Mouse (Mus musculus): ENCODE data around the gene Myo1e. TPM values are rescaled to one million over a fixed set of nuclear protein-coding genes. Genes with fewer than 3 reads are reported as not detected.

Gene Myo1e
- polyA plus RNA-seq, 1 experiment from 2014 or later: 9.0 TPM

GRCm38 (mm10) chr9:70202753-70203152 lies 4.4 kb upstream of the Myo1e start:
- Histone ChIP-seq H3K4me2 (no peak overlapping the region), H3K9me3 (no peaks in the 10 kb centered on the region), H3K4me1 (replicated peaks) (peaks cover 5% of the 10 kb centered on the region), H3K27me3 (0 out of 2 replicates have a peak, but pooled peaks cover 5% of the 10 kb centered on the region), H3K9ac (no peak overlapping the region), H3K27ac (replicated peaks) (no peak overlapping the region), H3K36me3 (no peaks in the 10 kb centered on the region), H3K4me3 (no peak overlapping the region)
- no peak for ATAC-seq (ENCODE audit: low FRiP score, low read depth)
- WGBS: 68% methylated on average over 5 of the region's 5 CpGs

- no peak for ATAC-seq (ENCODE audit: low FRiP score, low read depth)
- WGBS: 59% methylated on average over 15 of the region's 15 CpGs
These were observed 3.7 kb upstream of the Myo1e start for GRCm38 (mm10) chr9:70203267-70204076.

GRCm38 (mm10) chr9:70207981-70208521 lies 901 bp downstream of the Myo1e start:
- H3K9ac ChIP-seq: peak overlapping the region; percentile 53
- peak overlapping the region; percentile 100 for H3K4me2 ChIP-seq
- H3K4me1 ChIP-seq (replicated peaks): peaks cover 22% of the 10 kb centered on the region
- peaks cover 9% of the 10 kb centered on the region; the same call in 1 of the 2 replicates for H3K27me3 ChIP-seq
- no peaks in the 10 kb centered on the region for H3K9me3 ChIP-seq
- 0% methylated on average over 26 of the region's 26 CpGs for WGBS
- H3K27ac ChIP-seq (replicated peaks): peak overlapping the region; percentile 76
- H3K4me3 ChIP-seq: peak overlapping the region; percentile 69
- H3K36me3 ChIP-seq: no peaks in the 10 kb centered on the region
- peak; percentile 40; the same call in 1 of the 2 replicates for ATAC-seq (ENCODE audit: low FRiP score, low read depth)

More at GRCm38 (mm10) chr9:70203267-70204076, 3.7 kb upstream of the Myo1e start:
- Histone ChIP-seq H3K9me3 (no peaks in the 10 kb centered on the region), H3K9ac (no peak overlapping the region), H3K36me3 (no peaks in the 10 kb centered on the region), H3K4me2 (no peak overlapping the region), H3K27me3 (peaks cover 9% of the 10 kb centered on the region; the same call in 1 of the 2 replicates), H3K27ac (replicated peaks) (no peak overlapping the region), H3K4me1 (replicated peaks) (peaks cover 12% of the 10 kb centered on the region), H3K4me3 (no peak overlapping the region)

- 0 out of 2 replicates have a peak overlapping the region, but pooled peaks have one; percentile 76 for H3K27ac ChIP-seq (replicated peaks)
- H3K27me3 ChIP-seq: peaks cover 9% of the 10 kb centered on the region; the same call in 1 of the 2 replicates
- H3K9ac ChIP-seq: no peak overlapping the region
- H3K36me3 ChIP-seq: no peaks in the 10 kb centered on the region
- 10% methylated on average over 12 of the region's 12 CpGs for WGBS
- H3K4me3 ChIP-seq: peak overlapping the region; percentile 69
- H3K4me2 ChIP-seq: peak overlapping the region; percentile 100
- no peak for ATAC-seq (ENCODE audit: low FRiP score, low read depth)
- H3K9me3 ChIP-seq: no peaks in the 10 kb centered on the region
- H3K4me1 ChIP-seq (replicated peaks): peaks cover 22% of the 10 kb centered on the region
These were observed 1.6 kb downstream of the Myo1e start for GRCm38 (mm10) chr9:70208751-70209150.

- 75% methylated on average over 8 of the region's 8 CpGs for WGBS
- H3K36me3 ChIP-seq: no peaks in the 10 kb centered on the region
- H3K27ac ChIP-seq (replicated peaks): no peak overlapping the region
- H3K9ac ChIP-seq: no peak overlapping the region
- H3K9me3 ChIP-seq: no peaks in the 10 kb centered on the region
- peak overlapping the region; percentile 69; the same call in 1 of the 2 replicates for H3K4me3 ChIP-seq
- H3K27me3 ChIP-seq: peaks cover 9% of the 10 kb centered on the region; the same call in 1 of the 2 replicates
- peaks cover 22% of the 10 kb centered on the region for H3K4me1 ChIP-seq (replicated peaks)
- no peak for ATAC-seq (ENCODE audit: low FRiP score, low read depth)
- H3K4me2 ChIP-seq: peak overlapping the region; percentile 100
These were observed 2.3 kb downstream of the Myo1e start for GRCm38 (mm10) chr9:70209296-70210049.

GRCm38 (mm10) chr9:70211638-70212037 lies 4.5 kb downstream of the Myo1e start:
- peaks cover 22% of the 10 kb centered on the region for H3K4me1 ChIP-seq (replicated peaks)
- no peak for ATAC-seq (ENCODE audit: low FRiP score, low read depth)
- no peak overlapping the region for H3K27ac ChIP-seq (replicated peaks)
- H3K4me3 ChIP-seq: no peak overlapping the region
- WGBS: 61% methylated on average over 14 of the region's 14 CpGs
- H3K9me3 ChIP-seq: no peaks in the 10 kb centered on the region
- H3K36me3 ChIP-seq: no peaks in the 10 kb centered on the region
- peaks cover 4% of the 10 kb centered on the region; the same call in 1 of the 2 replicates for H3K27me3 ChIP-seq
- no peak overlapping the region for H3K4me2 ChIP-seq
- H3K9ac ChIP-seq: no peak overlapping the region

- Histone ChIP-seq H3K9me3 (no peaks in the 10 kb centered on the region), H3K4me2 (no peak overlapping the region), H3K4me3 (no peak overlapping the region), H3K36me3 (no peaks in the 10 kb centered on the region), H3K9ac (no peak overlapping the region), H3K27ac (replicated peaks) (no peak overlapping the region), H3K27me3 (no peaks in the 10 kb centered on the region), H3K4me1 (replicated peaks) (0 out of 2 replicates have a peak, but pooled peaks cover 3% of the 10 kb centered on the region)
- 83% methylated on average over 6 of the region's 6 CpGs for WGBS
- no peak for ATAC-seq (ENCODE audit: low FRiP score, low read depth)
These were observed 9.4 kb downstream of the Myo1e start for GRCm38 (mm10) chr9:70216517-70216916.

- ATAC-seq (ENCODE audit: low FRiP score, low read depth): no peak
- H3K27me3 ChIP-seq: no peaks in the 10 kb centered on the region
- H3K4me3 ChIP-seq: no peak overlapping the region
- no peaks in the 10 kb centered on the region for H3K4me1 ChIP-seq (replicated peaks)
- no peaks in the 10 kb centered on the region for H3K36me3 ChIP-seq
- no peak overlapping the region for H3K4me2 ChIP-seq
- H3K27ac ChIP-seq (replicated peaks): no peak overlapping the region
- 77% methylated on average over 6 of the region's 6 CpGs for WGBS
- H3K9me3 ChIP-seq: no peaks in the 10 kb centered on the region
- no peak overlapping the region for H3K9ac ChIP-seq
These were observed 12.3 kb downstream of the Myo1e start for GRCm38 (mm10) chr9:70219295-70219931.

- Histone ChIP-seq H3K4me2 (no peak overlapping the region), H3K27ac (replicated peaks) (no peak overlapping the region), H3K9ac (no peak overlapping the region), H3K9me3 (no peaks in the 10 kb centered on the region), H3K4me3 (no peak overlapping the region), H3K27me3 (no peaks in the 10 kb centered on the region), H3K36me3 (no peaks in the 10 kb centered on the region), H3K4me1 (replicated peaks) (no peaks in the 10 kb centered on the region)
- no peak for ATAC-seq (ENCODE audit: low FRiP score, low read depth)
- 76% methylated on average over 7 of the region's 7 CpGs for WGBS
These were observed 13.5 kb downstream of the Myo1e start for GRCm38 (mm10) chr9:70220461-70221170.

GRCm38 (mm10) chr9:70223142-70223541 lies 16.0 kb downstream of the Myo1e start:
- Histone ChIP-seq H3K4me1 (replicated peaks) (no peaks in the 10 kb centered on the region), H3K4me2 (no peak overlapping the region), H3K9ac (no peak overlapping the region), H3K4me3 (no peak overlapping the region), H3K36me3 (no peaks in the 10 kb centered on the region), H3K27ac (replicated peaks) (no peak overlapping the region), H3K9me3 (no peaks in the 10 kb centered on the region), H3K27me3 (no peaks in the 10 kb centered on the region)
- 87% methylated on average over 4 of the region's 4 CpGs for WGBS
- no peak for ATAC-seq (ENCODE audit: low FRiP score, low read depth)

- Histone ChIP-seq H3K27ac (replicated peaks) (no peak overlapping the region), H3K4me1 (replicated peaks) (no peaks in the 10 kb centered on the region), H3K9ac (no peak overlapping the region), H3K27me3 (no peaks in the 10 kb centered on the region), H3K9me3 (no peaks in the 10 kb centered on the region), H3K4me2 (no peak overlapping the region), H3K36me3 (no peaks in the 10 kb centered on the region), H3K4me3 (no peak overlapping the region)
- 84% methylated on average over 4 of the region's 4 CpGs for WGBS
- no peak for ATAC-seq (ENCODE audit: low FRiP score, low read depth)
These were observed 16.9 kb downstream of the Myo1e start for GRCm38 (mm10) chr9:70224046-70224445.

All from hindbrain, embryonic 15.5 days (tissue).